Mouse (Mus musculus): Measurements from ENCODE around the gene Dmbt1. TPM values are rescaled to one million over a fixed set of nuclear protein-coding genes. Genes with fewer than 3 reads are reported as not detected.

The Dmbt1 gene
- polyA plus RNA-seq (2016; fragmentation: Nextera tagmentation; extraction: Ambion mirVana): not detected in 2 replicates

DNA sequence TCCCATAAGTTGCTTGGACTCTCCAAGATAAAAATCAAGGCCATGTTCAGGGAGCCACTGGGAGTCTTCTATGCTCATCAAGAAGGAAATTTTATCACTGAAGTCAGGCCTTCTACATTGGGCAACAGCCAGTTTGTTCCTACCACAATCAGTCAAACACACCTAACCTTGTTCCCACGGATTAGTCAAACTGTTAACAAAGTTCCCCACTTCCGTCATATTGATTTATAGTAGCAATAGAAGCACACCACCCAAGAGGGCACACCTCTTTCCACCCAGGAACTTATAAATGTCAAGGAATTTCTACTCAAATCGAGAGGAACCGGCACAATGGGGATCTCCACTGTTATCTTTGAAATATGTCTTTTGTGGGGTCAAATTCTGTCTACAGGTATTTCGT lies at the start of gene Dmbt1:
Gene Dmbt1 (plus strand): TSS at position 299 of the 400 bp plus-strand sequence.
- Histone ChIP-seq H3K4me1 (peaks cover 13% of the 10 kb centered on the region), H3K36me3 (no peaks in the 10 kb centered on the region), H3K9me3 (replicated peaks) (no peaks in the 10 kb centered on the region), H3K4me3 (no peak within 1 kb of the TSS), H3K27ac (replicated peaks) (no peak within 1 kb of the TSS), H3K27me3 (ENCODE audit: low read depth, poor library complexity, severe bottlenecking) (peaks cover 5% of the 10 kb centered on the region; the same call in 1 of the 2 replicates)
- 87% methylated on average over 5 of the region's 5 CpGs for WGBS
- no peak for DNase-seq (ENCODE audit: low spot score)

DNA sequence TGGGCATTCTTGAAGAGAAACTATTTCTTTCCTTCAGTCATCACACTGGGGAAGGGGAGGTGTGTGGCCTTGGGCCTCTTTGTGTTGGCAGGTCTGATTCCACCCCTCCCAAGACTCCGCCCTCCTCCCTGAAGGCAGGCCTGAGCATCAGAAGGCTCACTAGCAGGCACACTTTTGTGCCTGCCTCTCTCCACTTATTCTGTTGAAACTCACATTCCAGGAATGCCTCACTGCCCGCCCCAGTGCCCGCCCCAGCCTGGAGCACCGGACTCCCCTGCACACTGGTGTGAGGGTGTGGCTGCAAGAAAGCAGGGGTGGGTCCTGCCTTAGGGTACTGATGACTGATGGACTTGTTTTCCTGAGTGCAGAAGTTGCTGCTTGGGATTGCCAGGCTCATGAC lies 49.5 kb upstream of the Dmbt1 start:
- H3K36me3 ChIP-seq: no peaks in the 10 kb centered on the region
- peaks cover 8% of the 10 kb centered on the region; the same call in 1 of the 2 replicates for H3K27me3 ChIP-seq (ENCODE audit: low read depth, poor library complexity, severe bottlenecking)
- peaks cover 28% of the 10 kb centered on the region for H3K4me1 ChIP-seq
- 46% methylated on average over 4 of the region's 4 CpGs for WGBS
- H3K4me3 ChIP-seq: no peak overlapping the region
- no peak overlapping the region for H3K27ac ChIP-seq (replicated peaks)
- DNase-seq (ENCODE audit: low spot score): no peak
- H3K9me3 ChIP-seq (replicated peaks): no peaks in the 10 kb centered on the region

DNA sequence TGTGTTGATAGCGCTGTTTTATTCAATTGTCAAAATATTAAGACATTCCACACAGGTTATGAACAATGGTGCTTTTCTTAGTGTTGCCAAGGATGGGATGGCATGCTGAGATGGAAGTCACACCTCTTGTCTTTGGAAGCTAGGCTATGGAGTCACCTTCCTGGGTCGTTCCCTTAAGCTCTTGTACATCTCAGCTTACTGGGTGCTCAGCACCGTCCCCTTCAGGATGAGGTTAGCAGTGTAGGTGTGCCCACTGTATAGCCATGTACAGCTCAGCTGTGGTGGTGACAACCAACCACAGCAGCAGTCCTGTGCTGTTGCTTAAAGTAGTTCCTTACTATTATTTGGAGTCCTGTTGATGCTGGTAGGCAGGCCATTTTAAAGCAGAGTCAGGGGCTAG lies 49.0 kb upstream of the Dmbt1 start:
- Histone ChIP-seq H3K36me3 (no peaks in the 10 kb centered on the region), H3K4me3 (no peak overlapping the region), H3K27ac (replicated peaks) (no peak overlapping the region), H3K9me3 (replicated peaks) (no peaks in the 10 kb centered on the region), H3K4me1 (peaks cover 23% of the 10 kb centered on the region), H3K27me3 (ENCODE audit: low read depth, poor library complexity, severe bottlenecking) (peaks cover 8% of the 10 kb centered on the region; the same call in 1 of the 2 replicates)
- 71% methylated on average over 3 of the region's 3 CpGs for whole genome bisulfite sequencing
- no peak for DNase-seq (ENCODE audit: low spot score)

GRCm38 (mm10) chr7:130984294-130984693 lies 47.6 kb upstream of the Dmbt1 start:
- no peaks in the 10 kb centered on the region for H3K36me3 ChIP-seq
- 91% methylated on average over 7 of the region's 7 CpGs for WGBS
- H3K27me3 ChIP-seq (ENCODE audit: low read depth, poor library complexity, severe bottlenecking): peaks cover 8% of the 10 kb centered on the region; the same call in 1 of the 2 replicates
- H3K27ac ChIP-seq (replicated peaks): no peak overlapping the region
- H3K9me3 ChIP-seq (replicated peaks): no peaks in the 10 kb centered on the region
- H3K4me1 ChIP-seq: peaks cover 9% of the 10 kb centered on the region
- DNase-seq (ENCODE audit: low spot score): no peak
- H3K4me3 ChIP-seq: no peak overlapping the region

DNA sequence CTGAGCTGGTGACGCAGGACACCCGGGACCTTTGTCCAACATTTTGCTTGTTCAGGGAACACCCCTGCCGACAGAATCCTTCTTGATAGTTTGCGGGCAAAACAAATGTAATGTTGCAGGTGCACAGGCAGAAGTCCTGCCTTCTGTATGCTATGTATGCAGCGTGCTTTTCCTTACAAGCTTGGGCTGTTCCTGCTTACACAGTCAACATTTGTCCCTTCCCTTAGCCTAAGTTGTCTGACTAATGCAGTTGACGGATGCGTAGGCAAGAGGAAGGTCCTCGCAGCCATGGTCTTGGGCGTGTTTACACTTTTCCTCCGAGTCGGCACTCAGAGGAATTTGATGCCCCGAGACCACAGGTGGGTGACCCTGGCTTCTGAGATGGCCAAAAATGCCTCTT lies 46.7 kb upstream of the Dmbt1 start:
- DNase-seq (ENCODE audit: low spot score): no peak
- Histone ChIP-seq H3K27me3 (ENCODE audit: low read depth, poor library complexity, severe bottlenecking) (peaks cover 2% of the 10 kb centered on the region; the same call in 1 of the 2 replicates), H3K36me3 (no peaks in the 10 kb centered on the region), H3K4me3 (no peak overlapping the region), H3K9me3 (replicated peaks) (no peaks in the 10 kb centered on the region), H3K4me1 (peaks cover 8% of the 10 kb centered on the region), H3K27ac (replicated peaks) (no peak overlapping the region)
- 90% methylated on average over 12 of the region's 12 CpGs for WGBS

DNA sequence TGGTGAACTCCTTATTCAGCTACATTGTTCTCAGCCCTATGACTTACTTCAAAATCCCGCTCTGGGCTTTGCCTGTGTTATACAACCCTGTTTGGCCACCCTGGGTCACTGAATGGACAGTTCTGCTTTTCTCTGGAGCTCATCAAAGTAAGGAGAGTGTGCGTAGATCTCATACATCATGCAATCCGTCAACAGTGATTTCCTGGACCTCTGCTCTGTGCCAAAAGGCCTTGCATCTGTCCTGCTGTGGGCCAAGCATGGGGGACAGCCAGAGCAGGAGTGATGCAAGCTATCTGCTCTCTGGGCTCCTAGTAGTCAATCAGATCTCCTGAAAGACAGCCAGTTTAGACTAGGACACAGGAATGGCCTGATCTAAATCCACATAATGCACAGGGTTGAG lies 46.1 kb upstream of the Dmbt1 start:
- Histone ChIP-seq H3K27ac (replicated peaks) (no peak overlapping the region), H3K36me3 (no peaks in the 10 kb centered on the region), H3K27me3 (ENCODE audit: low read depth, poor library complexity, severe bottlenecking) (no peaks in the 10 kb centered on the region), H3K9me3 (replicated peaks) (no peaks in the 10 kb centered on the region), H3K4me1 (peaks cover 8% of the 10 kb centered on the region), H3K4me3 (no peak overlapping the region)
- no peak for DNase-seq (ENCODE audit: low spot score)
- 92% methylated on average over 3 of the region's 3 CpGs for WGBS

DNA sequence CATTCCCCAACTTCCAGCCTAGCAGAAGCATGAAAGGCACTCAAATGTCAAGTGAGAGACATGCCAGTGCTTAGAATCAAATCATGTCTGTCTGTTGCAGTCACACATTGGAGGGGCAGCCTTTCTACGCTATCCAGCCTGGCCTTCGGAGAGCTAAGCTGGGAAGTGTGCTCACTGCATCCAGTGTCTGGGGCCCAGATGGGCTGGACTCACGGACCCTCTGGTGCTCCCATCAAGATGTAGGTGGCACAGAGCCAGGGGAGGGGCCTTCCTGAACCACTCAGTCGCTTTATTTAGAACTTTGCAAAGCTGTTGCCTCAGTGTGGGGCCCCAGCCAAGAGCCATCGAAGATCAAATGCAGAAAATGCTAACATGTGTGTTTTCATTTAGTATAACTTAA lies 43.7 kb upstream of the Dmbt1 start:
- no peak for DNase-seq (ENCODE audit: low spot score)
- 88% methylated on average over 5 of the region's 5 CpGs for WGBS
- no peaks in the 10 kb centered on the region for H3K36me3 ChIP-seq

GRCm38 (mm10) chr7:130989371-130989770 lies 42.5 kb upstream of the Dmbt1 start:
- Histone ChIP-seq H3K27me3 (ENCODE audit: low read depth, poor library complexity, severe bottlenecking) (no peaks in the 10 kb centered on the region), H3K4me1 (no peaks in the 10 kb centered on the region), H3K27ac (replicated peaks) (no peak overlapping the region), H3K36me3 (no peaks in the 10 kb centered on the region), H3K4me3 (no peak overlapping the region), H3K9me3 (replicated peaks) (no peaks in the 10 kb centered on the region)
- 59% methylated on average over 3 of the region's 3 CpGs for WGBS
- no peak for DNase-seq (ENCODE audit: low spot score)

More for the DNA sequence above, 43.7 kb upstream of the Dmbt1 start:
- no peak overlapping the region for H3K27ac ChIP-seq (replicated peaks)
- H3K4me3 ChIP-seq: no peak overlapping the region
- H3K4me1 ChIP-seq: no peaks in the 10 kb centered on the region
- no peaks in the 10 kb centered on the region for H3K9me3 ChIP-seq (replicated peaks)
- H3K27me3 ChIP-seq (ENCODE audit: low read depth, poor library complexity, severe bottlenecking): no peaks in the 10 kb centered on the region

DNA sequence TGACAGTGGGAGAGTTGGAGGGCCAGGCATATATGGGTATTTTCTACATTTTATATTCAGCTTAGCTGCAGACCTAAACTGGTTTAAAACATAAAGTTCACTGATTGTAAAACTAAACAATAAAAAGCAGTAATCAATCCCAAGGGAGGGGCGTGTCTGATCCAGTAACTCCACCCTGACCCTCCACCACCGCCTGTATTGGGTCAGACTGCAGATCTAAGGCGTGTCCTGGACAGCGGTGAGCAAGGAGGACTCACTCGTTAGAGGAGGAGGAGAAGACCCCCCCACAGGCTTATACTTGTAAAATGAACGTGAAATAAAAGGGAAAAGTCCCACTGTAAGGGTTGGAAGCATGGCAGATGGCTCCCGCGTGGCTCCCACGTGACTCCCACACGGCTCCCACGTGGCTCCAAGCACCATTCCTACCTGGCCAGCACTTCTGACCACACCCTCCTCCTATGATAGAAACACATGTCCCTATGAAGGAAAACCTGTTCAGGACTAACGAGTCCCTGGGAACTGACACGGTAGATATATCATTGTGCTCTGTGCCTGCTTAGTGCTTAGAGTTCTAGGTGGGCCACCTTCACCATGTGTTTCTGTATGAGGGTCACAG lies 40.6 kb upstream of the Dmbt1 start:
- H3K36me3 ChIP-seq: no peaks in the 10 kb centered on the region
- no peak for DNase-seq (ENCODE audit: low spot score)
- H3K4me1 ChIP-seq: no peaks in the 10 kb centered on the region
- 90% methylated on average over 13 of the region's 13 CpGs for WGBS
- H3K4me3 ChIP-seq: no peak overlapping the region
- no peaks in the 10 kb centered on the region for H3K9me3 ChIP-seq (replicated peaks)
- H3K27me3 ChIP-seq (ENCODE audit: low read depth, poor library complexity, severe bottlenecking): no peaks in the 10 kb centered on the region
- no peak overlapping the region for H3K27ac ChIP-seq (replicated peaks)

- Histone ChIP-seq H3K36me3 (no peaks in the 10 kb centered on the region), H3K4me1 (no peaks in the 10 kb centered on the region), H3K4me3 (no peak overlapping the region), H3K27me3 (ENCODE audit: low read depth, poor library complexity, severe bottlenecking) (no peaks in the 10 kb centered on the region), H3K27ac (replicated peaks) (no peak overlapping the region), H3K9me3 (replicated peaks) (no peaks in the 10 kb centered on the region)
- 51% methylated on average over 8 of the region's 8 CpGs for WGBS
- DNase-seq (ENCODE audit: low spot score): no peak
Measured at GRCm38 (mm10) chr7:130993907-130994306, 37.9 kb upstream of the Dmbt1 start.

GRCm38 (mm10) chr7:131001976-131002726 lies 29.7 kb upstream of the Dmbt1 start:
- no peak for DNase-seq (ENCODE audit: low spot score)
- no peaks in the 10 kb centered on the region for H3K36me3 ChIP-seq
- no peak overlapping the region for H3K4me3 ChIP-seq
- peaks cover 5% of the 10 kb centered on the region; the same call in 1 of the 2 replicates for H3K4me1 ChIP-seq
- no peak overlapping the region for H3K27ac ChIP-seq (replicated peaks)
- WGBS: 91% methylated on average over 12 of the region's 12 CpGs
- H3K9me3 ChIP-seq (replicated peaks): peaks cover 21% of the 10 kb centered on the region
- H3K27me3 ChIP-seq (ENCODE audit: low read depth, poor library complexity, severe bottlenecking): no peaks in the 10 kb centered on the region

- WGBS: 94% methylated on average over 5 of the region's 5 CpGs
- Histone ChIP-seq H3K36me3 (no peaks in the 10 kb centered on the region), H3K4me1 (peaks cover 5% of the 10 kb centered on the region; the same call in 1 of the 2 replicates), H3K4me3 (no peak overlapping the region), H3K9me3 (replicated peaks) (peaks cover 27% of the 10 kb centered on the region), H3K27me3 (ENCODE audit: low read depth, poor library complexity, severe bottlenecking) (no peaks in the 10 kb centered on the region), H3K27ac (replicated peaks) (no peak overlapping the region)
- no peak for DNase-seq (ENCODE audit: low spot score)
Measured at GRCm38 (mm10) chr7:131004071-131004470, 27.8 kb upstream of the Dmbt1 start.

GRCm38 (mm10) chr7:131007221-131007620 lies 24.6 kb upstream of the Dmbt1 start:
- Histone ChIP-seq H3K36me3 (no peaks in the 10 kb centered on the region), H3K4me1 (no peaks in the 10 kb centered on the region), H3K27ac (replicated peaks) (no peak overlapping the region), H3K27me3 (ENCODE audit: low read depth, poor library complexity, severe bottlenecking) (no peaks in the 10 kb centered on the region), H3K9me3 (replicated peaks) (peaks cover 27% of the 10 kb centered on the region), H3K4me3 (no peak overlapping the region)
- 97% methylated on average over 2 of the region's 2 CpGs for WGBS
- no peak for DNase-seq (ENCODE audit: low spot score)

Data from midbrain, embryonic 10.5 days (tissue).